Mouse (Mus musculus) cortical plate, adult 2 months (tissue): ENCODE measurements around the gene Olig1. TPM values are rescaled to one million over a fixed set of nuclear protein-coding genes. Genes with fewer than 3 reads are reported as not detected.

Experiments used
- H3K27ac ChIP-seq: fragments of 200-500 bp; 2 replicates; pipeline ENCODE4 v1.5.1; 2012; ENCODE audit warnings: low read length, control low read depth, inconsistent platforms; ENCODE audit not compliant: insufficient read depth
- H3K4me1 ChIP-seq: fragments of 200-500 bp; 2 replicates; pipeline ENCODE4 v1.6.1; 2011; ENCODE audit warnings: low read length; ENCODE audit not compliant: control insufficient read depth, insufficient read depth
- H3K4me3 ChIP-seq: fragments of 200-500 bp; 2 replicates; pipeline ENCODE4 v1.5.1; 2011; ENCODE audit warnings: mild to moderate bottlenecking, low read length, control low read depth; ENCODE audit not compliant: insufficient read depth
- CTCF ChIP-seq: fragments of 200-500 bp; IDR thresholded peaks from 2 replicates; pipeline ENCODE4 v1.5.1; 2011; ENCODE audit warnings: mild to moderate bottlenecking, control low read depth, low read length; ENCODE audit not compliant: insufficient read depth; ENCODE audit errors: extremely low read depth
- POLR2A ChIP-seq: fragments of 200-500 bp; IDR thresholded peaks from 2 replicates; pipeline ENCODE4 v1.6.1; 2011; ENCODE audit warnings: mild to moderate bottlenecking, low read length, control low read depth; ENCODE audit not compliant: insufficient read depth; ENCODE audit errors: extremely low read depth
- polyA plus RNA-seq: library from polyadenylated mRNA; depleted of rRNA; stranded (reverse); fragments of >200 nt; gene quantifications from 2 replicates; pipeline ENCODE4 v1.2.3, GENCODE M21; 2012

Olig1 gene
- polyA plus RNA-seq, 1 experiment: 230 TPM

- TF ChIP-seq CTCF: no peak
- no peak for TF ChIP-seq POLR2A
- no peaks in the 10 kb centered on the region for H3K4me1 ChIP-seq
- peak overlapping the region; percentile 31 for H3K4me3 ChIP-seq
- H3K27ac ChIP-seq: peak overlapping the region; percentile 85
Observed at GRCm38 (mm10) chr16:91226038-91226882, 43.3 kb upstream of the Olig1 start.

DNA sequence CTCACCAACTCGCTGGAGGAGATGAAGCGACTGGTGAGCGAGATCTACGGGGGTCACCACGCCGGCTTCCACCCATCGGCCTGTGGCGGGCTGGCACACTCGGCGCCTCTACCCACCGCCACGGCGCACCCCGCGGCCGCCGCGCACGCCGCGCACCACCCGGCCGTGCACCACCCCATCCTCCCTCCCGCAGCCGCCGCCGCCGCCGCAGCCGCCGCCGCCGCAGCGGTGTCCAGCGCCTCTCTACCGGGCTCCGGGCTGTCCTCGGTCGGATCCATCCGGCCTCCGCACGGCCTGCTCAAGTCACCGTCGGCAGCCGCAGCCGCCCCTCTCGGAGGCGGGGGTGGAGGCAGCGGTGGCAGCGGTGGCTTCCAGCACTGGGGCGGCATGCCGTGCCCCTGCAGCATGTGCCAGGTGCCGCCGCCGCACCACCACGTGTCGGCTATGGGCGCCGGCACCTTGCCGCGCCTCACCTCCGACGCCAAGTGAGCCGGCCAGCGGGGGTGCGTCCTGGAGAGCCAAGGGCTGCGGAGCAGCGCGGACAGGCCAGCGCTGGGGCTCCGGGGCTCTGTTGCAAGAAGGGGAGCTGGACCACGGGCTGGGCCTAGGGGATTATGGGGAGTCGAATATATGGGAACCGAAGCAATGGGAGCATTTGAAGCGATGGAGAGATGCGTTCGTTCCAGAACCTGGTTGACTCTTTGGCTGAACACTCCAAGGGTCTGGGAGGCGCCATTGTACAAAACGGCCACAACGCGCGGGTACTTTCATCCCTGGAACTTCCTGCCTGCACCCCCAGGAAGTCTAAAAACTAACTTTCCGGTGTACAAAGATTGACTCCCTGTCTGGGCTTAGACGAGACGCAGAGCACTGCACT is 42.5 kb upstream of the Olig1 start:
- peak overlapping the region; percentile 31 for H3K4me3 ChIP-seq
- no peak overlapping the region; the same call in 1 of the 2 replicates for H3K27ac ChIP-seq

DNA sequence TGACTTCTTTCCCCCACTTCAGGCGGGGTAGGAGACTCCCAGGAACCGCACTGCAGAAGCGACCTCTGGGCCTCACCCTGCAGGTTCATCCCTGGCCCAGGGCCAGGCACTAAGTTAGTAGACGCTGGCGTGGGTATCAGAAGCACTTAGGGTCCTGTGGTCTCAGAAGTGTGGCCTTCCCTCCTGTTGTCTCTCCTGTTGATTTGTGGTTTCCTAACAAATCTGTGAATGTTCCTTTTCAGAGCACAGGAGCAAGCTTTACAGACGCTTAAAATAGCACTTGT is 41.9 kb upstream of the Olig1 start:
- no peaks in the 10 kb centered on the region for H3K4me1 ChIP-seq
- peak overlapping the region; percentile 27 for H3K4me3 ChIP-seq
- H3K27ac ChIP-seq: no peak overlapping the region
- TF ChIP-seq CTCF (no peak), POLR2A (no peak)

More for the DNA sequence above, 42.5 kb upstream of the Olig1 start:
- H3K4me1 ChIP-seq: no peaks in the 10 kb centered on the region
- TF ChIP-seq POLR2A (no peak), CTCF (no peak)

GRCm38 (mm10) chr16:91228238-91229071 is 41.1 kb upstream of the Olig1 start:
- no peaks in the 10 kb centered on the region for H3K4me1 ChIP-seq
- no peak overlapping the region for H3K27ac ChIP-seq
- TF ChIP-seq CTCF (no peak), POLR2A (no peak)
- H3K4me3 ChIP-seq: peak overlapping the region; percentile 27; the same call in 1 of the 2 replicates

DNA sequence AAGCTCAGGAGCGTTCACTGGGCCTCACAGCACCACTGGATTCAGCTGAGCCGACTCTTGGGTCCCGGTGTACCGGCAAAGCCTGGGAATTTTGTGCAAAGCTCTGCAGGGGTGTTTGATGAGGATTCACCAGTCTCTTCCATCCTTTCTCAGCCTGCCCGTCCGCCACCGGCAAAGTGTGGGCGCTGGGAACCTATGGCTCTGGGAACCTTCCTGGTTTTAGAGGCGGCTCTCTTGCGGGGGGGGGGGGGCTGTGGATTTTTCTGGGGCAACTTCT is 40.6 kb upstream of the Olig1 start:
- Histone ChIP-seq H3K4me3 (peak overlapping the region; percentile 27; the same call in 1 of the 2 replicates), H3K27ac (no peak overlapping the region), H3K4me1 (no peaks in the 10 kb centered on the region)
- TF ChIP-seq POLR2A (no peak), CTCF (no peak)

- H3K27ac ChIP-seq: no peak overlapping the region; the same call in 1 of the 2 replicates
- TF ChIP-seq POLR2A: no peak
- no peak for TF ChIP-seq CTCF
- no peaks in the 10 kb centered on the region for H3K4me1 ChIP-seq
- peak overlapping the region; percentile 15 for H3K4me3 ChIP-seq
Observed at GRCm38 (mm10) chr16:91229643-91230042, 39.9 kb upstream of the Olig1 start.

DNA sequence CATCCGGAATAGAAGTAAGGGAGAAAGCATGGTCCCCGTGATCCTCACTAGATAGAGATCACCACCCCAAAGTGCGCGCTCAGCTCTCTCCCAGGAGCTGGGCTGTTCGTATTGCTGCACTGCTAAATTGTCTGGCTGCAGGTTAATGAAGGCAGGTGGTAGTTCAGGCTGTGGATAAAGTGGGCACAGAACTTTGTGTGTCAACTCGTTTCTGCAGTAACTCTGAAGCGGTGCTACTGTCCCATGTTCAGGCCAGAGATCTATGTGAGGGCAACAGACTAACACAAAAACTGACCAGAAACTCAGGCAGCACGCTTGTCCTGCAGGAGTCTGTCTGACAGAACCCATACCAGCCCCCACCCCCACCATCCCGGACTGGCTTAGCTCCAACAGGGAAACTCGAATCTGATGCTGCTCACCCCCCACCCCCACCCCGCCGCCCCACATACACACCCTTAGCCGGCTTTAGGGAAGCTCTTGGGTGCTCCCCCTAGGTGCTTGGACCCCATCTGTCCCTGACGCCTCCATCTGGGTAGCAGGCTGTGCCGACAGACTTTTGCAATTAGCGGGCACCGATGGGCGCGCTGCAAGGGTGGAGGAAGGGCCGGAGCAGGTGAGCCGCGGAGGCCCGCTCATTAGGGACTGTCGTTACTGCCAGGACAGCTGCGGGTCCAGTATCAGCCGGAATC is 37.6 kb upstream of the Olig1 start:
- H3K4me1 ChIP-seq: no peaks in the 10 kb centered on the region
- no peak overlapping the region for H3K27ac ChIP-seq
- TF ChIP-seq CTCF (no peak), POLR2A (no peak)
- no peak overlapping the region for H3K4me3 ChIP-seq

DNA sequence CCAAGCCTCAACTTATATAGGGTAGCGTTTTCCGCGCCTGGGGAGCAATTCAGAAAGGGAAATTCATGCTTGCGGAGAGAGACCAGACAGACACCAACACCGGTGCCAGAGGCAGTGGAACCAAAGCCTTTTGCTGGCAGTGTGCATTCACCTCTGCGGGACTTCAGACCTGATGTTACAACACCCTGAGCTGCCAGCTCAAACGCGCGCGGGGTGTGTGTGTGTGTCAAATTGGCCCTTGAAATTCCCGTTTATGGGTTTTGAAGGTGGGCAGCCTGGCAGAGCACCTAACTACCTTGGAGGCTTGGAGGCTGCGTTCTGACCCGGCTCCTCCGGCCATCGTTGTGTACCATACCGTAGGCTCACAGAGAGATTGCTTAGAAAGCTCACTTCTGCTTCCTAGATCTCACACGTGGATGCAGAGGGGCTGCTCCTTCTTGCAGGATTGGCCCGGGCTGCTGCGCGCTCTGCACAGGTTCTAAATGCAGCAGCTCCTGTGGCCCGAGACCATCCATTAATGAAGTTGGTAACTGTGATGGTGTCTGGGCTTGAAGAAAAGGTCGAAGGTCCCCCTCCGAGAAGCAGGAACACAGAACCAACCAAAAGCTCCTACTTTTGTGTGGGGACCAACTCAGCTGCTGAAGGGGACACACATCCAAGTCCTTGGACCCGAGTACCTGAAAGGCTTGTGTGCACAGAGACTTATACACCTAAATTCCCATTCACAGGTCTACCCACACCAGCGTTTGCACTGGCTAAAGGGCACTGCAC is 36.9 kb upstream of the Olig1 start:
- Histone ChIP-seq H3K4me3 (no peak overlapping the region), H3K4me1 (no peaks in the 10 kb centered on the region), H3K27ac (no peak overlapping the region)
- TF ChIP-seq CTCF: no peak
- TF ChIP-seq POLR2A: no peak
